Mouse (Mus musculus): ENCODE data around the gene Cd248.
A peak's percentile ranks its signal among the peaks of the same experiment; 100 is the strongest.

Cd248 gene

DNA sequence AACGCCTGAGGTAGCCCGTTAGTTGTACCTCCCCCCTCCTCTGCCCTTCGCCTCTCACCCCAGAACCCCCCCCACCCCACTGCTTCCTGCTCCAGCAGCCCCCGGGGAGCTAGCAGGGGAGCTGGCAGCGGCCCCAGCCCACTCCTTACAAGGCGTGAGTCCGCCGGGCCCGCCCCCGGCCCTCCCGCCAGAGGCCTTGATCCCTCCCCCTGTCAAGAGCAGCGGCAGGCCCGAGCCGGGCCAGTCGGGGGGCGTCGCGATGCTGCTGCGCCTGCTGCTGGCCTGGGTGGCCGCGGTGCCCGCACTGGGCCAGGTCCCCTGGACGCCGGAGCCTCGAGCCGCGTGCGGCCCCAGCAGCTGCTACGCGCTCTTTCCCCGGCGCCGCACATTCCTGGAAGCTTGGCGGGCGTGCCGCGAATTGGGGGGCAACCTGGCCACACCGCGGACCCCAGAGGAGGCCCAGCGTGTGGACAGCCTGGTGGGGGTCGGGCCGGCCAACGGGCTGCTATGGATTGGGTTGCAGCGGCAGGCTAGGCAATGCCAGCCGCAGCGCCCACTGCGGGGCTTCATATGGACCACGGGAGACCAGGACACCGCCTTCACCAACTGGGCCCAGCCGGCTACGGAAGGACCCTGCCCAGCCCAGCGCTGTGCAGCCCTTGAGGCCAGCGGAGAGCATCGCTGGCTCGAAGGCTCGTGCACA is at the start of gene Cd248:
Gene Cd248, plus strand, starts transcription at position 212 of the 703 bp plus-strand sequence.
- DNase-seq, result no peak

DNA sequence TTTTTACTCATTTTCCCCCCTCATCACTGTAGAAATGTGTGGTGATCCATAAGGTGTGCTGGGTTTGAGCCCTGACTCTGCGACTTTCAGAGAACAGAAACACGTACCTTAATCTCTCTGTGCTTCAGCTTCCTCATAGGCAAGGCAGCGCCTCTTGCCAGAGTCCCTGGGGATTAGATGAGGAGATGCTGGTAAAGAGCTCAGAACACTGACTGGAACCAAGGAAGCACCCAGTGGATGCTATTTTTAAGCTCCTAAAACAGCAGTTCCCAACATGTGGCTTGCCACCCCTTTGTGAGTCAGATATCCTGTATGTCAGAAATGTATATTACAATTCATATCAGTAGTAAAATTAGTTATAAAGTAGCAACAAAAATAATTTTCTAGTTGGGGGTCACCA is 49.7 kb upstream of the Cd248 start:
- no peak for DNase-seq

DNA sequence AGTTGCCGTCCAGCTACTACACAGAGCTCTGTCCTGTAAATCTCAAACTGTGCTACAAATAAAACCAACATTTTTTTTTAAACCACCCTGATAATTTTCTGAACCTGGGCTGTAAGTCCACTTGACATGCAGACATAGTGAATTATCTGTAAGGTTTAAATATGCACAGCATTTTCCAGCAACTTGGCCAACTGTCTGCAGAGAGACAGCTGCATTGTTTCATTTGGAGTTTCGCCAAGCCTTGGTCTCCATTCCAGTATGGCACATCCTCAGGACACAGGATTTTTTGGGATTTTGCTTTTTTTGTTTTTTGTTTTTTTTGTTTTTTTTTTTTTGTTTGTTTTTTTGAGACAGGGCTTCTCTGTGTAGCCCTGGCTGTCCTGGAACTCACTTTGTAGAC is 46.5 kb upstream of the Cd248 start:
- DNase-seq, result no peak

DNA sequence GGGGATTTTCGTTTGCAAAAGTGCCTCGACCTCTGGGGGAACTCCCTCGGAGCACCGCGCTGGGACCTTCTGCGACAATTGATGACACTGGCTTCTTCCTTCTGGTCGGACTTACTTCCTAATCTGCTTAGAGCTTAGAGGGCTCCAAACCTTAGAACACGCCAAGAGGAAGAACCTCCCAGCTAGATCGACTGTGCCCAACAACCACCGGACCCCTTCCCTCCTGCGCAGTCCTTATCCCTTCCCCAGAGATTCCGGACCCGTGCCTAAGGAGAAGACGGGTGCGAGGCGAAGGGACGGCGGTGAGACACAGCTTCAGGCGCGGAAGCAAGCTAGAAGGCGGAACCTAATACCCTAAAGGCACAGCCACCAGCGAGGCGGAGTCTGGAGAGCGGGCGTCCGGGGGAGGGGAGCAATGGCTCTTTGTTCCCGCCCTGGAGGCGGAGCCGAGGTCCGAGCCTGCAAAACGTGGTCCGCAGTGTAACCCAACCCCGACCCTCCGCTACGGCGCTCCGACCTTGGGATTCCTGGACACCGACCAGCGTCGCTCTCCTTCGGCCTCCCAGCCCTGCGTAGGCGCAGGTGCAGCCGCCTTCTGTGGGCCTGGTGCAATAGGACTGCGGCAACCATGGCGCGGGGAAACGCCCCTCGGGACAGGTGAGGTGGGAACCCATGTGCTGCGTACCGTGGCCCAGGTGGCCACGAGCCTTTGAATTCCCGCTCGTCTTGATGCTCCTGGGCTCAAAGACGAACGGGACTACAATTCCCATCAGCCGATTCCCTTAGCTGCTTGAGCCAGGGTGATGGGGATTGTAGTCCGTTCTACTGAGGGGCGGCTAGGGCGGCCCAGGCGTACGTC is 44.0 kb upstream of the Cd248 start, which contains the start of gene Slc29a2:
Gene Slc29a2, plus strand, starts transcription at position 240 of the 859 bp plus-strand sequence.
- DNase-seq, result peak; percentile 90 to 91

DNA sequence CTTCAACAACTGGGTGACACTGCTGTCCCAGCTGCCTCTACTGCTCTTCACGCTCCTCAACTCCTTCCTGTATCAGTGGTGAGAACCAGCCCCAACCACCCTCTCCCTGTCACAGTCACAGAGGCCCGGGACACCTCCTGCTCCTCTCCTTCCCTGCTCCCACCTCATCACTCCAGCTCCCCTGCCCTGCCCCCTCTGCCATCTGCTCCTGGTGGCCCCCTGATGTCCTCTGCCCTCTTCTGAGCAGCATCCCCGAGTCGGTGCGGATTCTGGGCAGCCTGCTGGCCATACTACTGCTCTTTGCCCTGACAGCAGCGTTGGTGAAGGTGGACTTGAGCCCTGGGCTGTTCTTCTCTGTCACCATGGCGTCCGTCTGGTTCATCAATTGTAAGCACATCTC is 41.8 kb upstream of the Cd248 start:
- no peak for DNase-seq

DNA sequence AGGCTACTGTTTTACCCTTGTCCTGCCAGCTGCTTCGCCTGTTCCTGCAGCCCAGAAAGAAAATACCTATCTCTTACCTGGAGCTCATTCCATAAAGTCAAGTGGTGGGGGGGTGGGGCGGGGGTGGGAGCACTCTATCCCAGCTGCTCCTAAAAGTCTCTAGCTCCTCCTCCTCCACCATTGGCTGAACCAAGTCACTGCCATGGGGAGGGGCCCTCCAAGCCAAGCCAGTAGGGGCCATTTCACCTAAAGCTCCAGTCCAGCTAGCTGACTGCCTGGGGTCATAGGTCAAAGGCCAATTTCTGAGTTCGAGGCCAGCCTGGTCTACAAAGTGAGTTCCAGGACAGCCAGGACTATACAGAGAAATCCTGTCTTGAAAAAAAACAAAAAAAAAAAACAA is 35.2 kb upstream of the Cd248 start:
- DNase-seq, result no peak

DNA sequence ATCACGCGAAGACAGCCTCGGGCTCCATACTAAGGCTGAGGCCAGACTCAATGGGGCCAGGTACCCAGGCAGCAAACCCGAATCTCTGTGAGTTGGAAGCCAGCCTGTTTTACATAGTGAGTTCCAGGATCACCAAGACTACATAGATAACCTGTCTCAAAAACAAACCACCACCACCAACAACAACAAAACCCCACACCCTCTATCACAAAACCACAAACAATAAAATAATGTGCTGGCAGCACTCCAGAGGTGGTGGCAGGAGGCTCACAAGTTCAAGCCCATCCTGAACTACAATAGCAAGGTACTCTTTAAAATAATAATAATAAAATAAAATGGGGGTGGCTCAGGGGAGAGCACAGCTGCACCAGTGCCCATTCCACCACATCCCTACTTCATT is 31.3 kb upstream of the Cd248 start:
- no peak for DNase-seq

DNA sequence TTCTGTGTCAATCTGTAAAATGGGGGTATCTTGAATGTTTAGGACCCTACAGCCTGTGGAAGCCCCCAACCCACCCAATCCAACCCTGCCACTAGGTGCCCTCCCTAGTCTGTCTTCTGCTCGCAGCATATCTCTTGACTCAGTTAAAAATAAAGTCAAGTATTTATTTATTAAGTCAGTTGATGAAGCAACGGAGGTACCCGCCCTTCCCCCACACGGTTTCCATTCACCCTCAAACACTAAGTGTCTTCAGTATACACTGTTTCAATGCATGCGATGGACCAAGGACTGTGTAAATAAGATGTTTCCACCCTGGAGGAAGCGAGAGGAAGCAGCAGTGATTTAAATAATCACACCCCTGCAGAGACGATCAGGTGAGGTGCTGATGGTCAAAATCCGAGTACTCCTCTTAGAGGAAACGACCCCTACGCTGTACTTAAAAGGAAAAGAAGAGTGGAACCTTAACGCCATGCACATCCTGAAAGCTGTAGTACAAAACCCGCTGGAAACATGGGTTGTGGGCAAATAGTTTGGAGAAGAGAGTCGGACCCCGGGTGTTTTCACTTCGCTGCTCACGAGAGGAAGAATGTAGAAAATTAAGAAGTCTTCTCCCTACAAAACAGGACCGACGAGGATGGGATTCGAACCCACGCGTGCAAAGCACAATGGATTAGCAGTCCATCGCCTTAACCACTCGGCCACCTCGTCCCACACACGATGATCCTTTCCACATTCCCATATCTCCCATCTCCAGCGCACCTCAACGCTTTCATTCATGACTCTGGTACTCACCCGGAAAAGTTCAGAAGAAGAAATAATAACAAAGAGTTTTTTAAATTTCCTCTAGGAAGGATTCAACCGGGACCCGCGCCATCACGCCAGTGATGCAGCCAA is 30.0 kb upstream of the Cd248 start:
- peak; percentile 56 to 58 for DNase-seq

DNA sequence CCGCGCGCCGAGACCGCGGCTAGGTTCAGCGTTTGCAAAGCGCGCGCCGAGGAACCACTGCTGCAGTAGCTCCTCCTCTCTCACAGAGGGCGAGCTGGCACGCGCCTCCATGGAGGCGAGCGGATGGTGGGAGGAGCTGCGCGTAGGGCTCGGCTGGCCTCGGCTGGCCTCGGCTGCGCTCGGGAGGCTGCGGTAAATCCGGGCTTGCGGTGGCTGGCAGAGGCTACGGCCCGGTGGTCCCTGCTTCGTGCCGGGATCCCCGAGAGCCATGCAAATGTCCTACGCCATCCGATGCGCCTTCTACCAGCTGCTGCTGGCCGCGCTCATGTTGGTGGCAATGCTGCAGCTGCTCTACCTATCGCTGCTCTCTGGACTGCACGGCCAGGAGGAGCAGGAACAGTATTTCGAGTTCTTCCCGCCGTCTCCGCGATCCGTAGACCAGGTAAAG is 29.1 kb upstream of the Cd248 start, which contains the start of the genes B4gat1 and AC124502.3:
Gene B4gat1, plus strand, starts transcription at position 118 of the 448 bp plus-strand sequence.
Gene AC124502.3, plus strand, starts transcription at position 183 of the 448 bp plus-strand sequence.
- DNase-seq, result peak; percentile 84

DNA sequence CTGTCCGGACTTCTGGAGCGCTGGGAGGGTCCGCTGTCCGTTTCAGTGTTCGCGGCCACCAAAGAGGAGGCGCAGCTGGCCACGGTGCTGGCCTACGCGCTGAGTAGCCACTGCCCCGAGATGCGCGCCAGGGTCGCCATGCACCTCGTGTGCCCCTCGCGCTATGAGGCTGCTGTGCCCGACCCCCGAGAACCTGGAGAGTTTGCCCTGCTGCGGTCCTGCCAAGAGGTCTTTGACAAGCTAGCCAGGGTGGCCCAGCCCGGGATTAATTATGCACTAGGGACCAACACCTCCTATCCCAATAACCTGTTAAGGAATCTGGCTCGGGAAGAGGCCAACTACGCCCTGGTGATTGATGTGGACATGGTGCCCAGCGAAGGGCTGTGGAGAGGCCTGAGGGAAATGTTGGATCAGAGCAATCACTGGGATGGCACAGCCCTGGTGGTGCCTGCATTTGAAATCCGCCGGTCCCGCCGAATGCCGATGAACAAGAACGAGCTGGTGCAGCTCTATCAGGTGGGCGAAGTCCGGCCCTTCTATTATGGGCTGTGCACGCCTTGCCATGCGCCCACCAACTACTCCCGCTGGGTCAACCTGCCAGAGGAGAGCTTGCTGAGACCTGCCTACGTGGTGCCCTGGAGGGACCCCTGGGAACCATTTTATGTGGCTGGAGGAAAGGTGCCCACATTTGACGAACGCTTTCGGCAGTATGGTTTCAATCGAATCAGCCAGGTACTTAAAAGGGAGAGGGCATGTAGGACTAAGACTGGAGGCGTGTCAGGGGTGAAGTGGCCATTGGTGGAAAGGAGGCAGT is 28.4 kb upstream of the Cd248 start:
- no peak for DNase-seq

DNA sequence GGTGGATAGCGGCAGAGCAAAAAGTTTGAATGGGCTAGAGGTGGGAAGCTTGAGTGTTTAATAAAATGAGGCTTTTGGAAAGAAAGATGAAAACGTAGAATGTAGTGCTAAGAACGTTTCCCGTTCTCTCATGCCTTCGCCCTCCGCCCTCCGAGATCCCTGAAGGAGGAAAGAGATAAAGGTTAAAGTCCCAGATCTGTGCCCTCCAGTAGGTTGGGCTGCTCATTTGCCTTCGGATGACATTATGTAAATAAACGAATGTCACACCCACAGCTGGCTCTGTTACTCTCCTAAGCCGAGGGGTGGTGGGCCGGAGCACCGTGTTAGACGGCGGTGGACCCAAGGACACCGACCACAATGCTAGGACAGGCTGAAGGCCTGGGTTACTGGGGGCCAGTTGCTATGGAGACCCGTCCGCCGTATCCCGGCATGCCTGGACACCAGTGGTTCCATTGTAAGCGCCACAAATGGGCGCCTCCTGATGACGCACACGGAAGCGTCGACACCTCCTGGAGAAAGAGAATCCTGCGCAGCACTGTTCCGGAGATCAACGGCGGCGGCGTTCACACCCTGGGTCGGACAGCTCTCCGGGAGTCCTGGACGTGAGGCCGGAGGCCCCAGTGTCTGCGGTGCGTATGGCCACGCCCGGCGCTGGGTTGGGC is 26.9 kb upstream of the Cd248 start, which contains the start of gene Brms1:
Gene Brms1, plus strand, starts transcription at position 493 of the 662 bp plus-strand sequence.
- peak; percentile 91 to 92 for DNase-seq

DNA sequence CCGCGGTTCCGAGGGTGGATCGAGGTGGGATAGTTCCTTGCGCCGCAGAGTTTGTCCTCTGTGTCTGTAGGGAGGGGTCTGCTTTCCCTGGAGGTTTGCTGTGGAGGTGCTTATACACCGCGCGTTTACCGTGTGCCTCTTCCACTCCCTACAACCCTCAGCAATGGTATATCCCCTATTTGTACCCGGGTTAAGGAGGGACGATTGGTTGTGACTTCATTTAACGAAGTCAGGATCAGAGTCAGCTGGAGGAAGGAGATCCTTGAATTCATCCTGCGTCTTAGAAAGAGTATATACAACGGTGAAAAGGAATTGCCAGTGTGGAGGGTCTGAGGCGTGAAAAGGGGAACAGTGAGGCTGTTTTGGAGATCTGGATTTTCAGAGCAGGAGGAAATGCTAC is 26.3 kb upstream of the Cd248 start:
- no peak for DNase-seq

DNA sequence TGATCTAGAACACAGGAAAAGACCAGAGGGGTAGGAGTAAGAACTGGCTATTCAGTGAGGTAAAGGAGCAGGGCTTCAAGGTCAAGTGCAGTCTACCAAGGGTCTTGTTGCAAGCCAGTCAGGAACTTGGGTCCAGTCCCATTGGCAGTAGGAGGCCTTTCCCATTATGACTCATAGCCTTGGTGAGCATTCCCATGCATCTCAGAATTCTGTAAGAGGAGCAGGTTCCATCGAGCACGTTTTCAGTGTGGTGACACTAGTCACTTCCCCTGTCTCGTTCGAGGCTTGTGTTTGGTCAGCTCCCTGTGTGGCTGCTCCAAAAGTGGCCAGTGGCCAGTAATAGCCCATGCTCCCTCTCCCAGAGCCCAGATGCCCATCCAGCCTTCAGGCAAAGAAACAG is 22.3 kb upstream of the Cd248 start:
- DNase-seq, result no peak

DNA sequence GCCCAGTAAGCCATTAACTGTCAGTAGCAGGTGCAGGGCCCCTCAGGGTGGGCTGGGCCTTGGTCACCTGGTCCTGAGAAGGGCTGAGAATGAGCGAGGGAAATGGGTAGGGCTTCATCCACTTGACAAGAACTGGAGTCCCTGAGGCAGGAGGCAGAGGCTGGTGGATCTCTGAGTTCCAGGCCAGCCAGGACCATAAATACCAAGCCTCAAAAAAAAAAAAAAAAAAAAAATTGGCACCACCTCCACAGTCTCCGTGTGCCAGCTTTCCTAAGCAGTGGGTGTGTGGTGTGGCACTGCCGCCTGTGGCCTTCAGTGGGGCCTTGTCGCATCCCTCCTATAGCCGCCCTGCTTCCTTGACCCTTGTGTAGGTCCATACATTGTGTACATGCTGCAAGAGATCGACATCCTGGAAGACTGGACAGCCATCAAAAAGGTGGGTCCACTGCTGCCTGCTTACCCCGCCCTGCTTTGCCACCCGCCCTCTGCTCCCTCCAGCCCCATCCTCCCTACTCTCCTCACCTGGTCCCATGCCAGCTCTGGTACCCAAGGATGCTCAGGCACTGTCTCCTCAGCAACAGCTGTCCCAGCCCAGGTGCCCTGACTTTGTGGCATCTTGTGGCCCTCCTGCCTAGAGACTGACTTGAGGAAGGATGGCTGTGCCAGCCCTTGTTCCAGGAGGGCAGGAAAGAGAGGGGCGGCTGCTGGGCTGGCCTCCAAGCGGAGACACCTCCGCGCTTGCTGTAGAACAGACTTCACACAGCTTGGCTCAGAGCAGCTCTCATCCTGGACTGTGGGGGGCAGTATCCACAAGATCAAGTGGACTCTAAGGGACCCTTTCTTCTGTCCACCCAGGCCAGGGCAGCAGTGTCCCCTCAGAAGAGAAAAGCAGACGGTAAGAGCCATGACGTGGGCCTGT is 19.5 kb upstream of the Cd248 start:
- no peak for DNase-seq

DNA sequence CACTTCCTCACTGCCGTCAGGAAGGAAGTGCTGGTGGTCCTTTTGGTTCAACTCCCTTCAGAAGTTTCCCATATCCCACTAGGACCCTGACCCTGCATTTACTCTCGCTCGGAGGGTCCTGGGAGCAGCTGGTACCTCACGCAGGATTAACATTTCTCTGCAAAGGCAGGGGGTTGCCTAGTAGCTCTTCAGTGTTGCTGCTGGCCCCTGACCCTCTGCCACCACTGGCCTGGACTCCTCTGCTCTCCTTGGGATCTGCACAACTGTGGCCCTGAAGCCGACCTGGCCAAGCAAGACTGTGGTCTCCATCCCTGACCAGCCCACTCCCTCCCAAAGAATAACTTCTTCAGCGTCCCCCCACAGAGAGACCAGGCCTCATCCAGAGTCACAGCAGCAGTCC is 18.6 kb upstream of the Cd248 start:
- DNase-seq, result no peak

DNA sequence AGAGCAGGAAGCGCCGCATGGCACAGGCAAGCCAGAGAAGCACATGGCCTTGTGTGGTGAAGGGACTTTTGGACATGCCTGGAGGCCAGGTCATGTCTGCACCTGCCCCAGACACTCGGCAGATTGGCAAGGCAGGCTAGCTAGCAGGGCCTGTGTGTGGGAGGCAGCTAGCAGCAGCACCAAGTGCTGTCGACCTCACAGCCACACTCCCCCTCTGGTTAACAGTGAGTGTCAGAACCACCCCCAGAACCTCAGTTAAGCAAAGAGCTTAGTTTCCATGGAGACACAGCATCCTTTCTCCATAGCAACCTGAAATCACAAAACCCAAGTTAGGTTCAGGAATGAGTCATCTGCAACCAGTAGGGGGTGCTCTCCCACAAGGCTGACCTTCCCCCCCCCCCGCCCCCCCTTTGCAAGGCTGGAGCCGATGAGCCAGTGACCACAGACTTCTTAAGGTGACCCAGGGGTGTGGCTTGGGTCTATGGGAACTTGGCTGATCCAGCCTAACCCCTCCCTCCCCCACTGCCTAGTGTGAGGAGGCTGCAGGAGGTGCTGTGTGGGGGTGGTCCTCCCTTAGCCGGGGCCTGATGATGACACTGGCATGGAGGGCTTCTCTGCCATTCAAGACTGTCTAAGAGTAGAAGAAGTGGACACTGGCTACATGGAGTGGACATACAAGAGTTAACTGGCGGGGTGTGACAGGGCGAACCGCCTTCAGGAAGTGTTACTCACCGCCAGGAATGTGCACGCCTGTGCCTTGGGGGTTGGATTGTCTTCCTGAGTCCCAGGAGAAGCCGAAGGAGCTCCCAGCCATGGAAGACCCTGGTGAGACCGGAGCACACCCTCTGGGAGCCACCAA is 17.6 kb upstream of the Cd248 start, which contains the start of gene Rin1:
Gene Rin1, plus strand, starts transcription at position 435 of the 859 bp plus-strand sequence.
- DNase-seq, result peak; percentile 53 to 59

DNA sequence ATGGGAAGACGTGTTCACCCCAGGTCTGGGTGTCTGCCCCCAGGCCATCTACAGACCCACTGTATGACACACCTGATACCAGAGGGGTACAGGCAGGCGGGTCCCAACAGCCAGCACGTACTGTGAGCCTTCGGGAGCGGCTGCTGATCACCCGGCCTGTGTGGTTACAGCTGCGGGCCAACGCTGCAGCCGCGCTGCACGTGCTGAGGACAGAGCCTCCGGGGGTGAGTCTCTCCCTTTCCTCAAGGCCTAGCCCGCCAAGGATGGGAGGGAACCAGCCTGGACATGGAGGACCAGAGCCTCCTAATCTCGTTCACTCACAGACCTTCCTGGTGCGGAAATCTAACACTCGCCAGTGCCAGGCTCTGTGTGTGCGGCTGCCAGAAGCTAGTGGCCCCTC is 16.8 kb upstream of the Cd248 start:
- DNase-seq, result no peak

DNA sequence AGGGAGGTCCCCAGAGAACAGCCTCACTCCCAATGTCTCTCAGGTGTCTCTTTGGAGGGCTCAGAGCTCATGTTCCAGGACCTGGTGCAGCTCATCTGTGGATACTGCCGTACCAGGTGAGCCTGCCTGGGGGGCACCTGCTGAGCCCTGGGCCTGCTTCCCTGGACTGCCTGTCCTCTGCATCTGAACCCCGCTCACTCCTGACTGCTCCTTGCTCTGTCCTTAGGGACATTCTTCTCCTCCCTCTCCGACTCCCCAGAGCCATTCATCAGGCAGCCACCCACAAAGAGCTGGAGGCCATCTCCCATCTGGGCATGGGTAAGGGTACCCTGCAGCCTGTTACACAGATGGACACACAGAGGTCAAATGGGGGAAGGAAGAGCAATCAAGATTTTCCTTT is 16.4 kb upstream of the Cd248 start:
- no peak for DNase-seq

All from B cell, adult 2 months (primary cell).